Mouse (Mus musculus): ENCODE results near the gene E130218I03Rik.
A peak's percentile ranks its signal among the peaks of the same experiment; 100 is the strongest.

The E130218I03Rik gene

GRCm38 (mm10) chr4:134243516-134244250 is at the start of gene E130218I03Rik:
E130218I03Rik (plus strand) TSS chr4:134243662.
- DNase-seq (ENCODE audit: extremely low spot score): no peak

GRCm38 (mm10) chr4:134199371-134199770 is 44.1 kb upstream of the E130218I03Rik start:
- DNase-seq (ENCODE audit: extremely low spot score): no peak

GRCm38 (mm10) chr4:134202904-134203303 is 40.6 kb upstream of the E130218I03Rik start, which contains the start of gene Gm7534:
Gm7534 (minus strand) TSS chr4:134203004.
- no peak for DNase-seq (ENCODE audit: extremely low spot score)

GRCm38 (mm10) chr4:134203340-134203896 is 40.0 kb upstream of the E130218I03Rik start:
- DNase-seq (ENCODE audit: extremely low spot score): no peak

- DNase-seq (ENCODE audit: extremely low spot score): no peak
Measured at GRCm38 (mm10) chr4:134206488-134207053, 36.9 kb upstream of the E130218I03Rik start.

GRCm38 (mm10) chr4:134222793-134223600 is 20.5 kb upstream of the E130218I03Rik start:
- no peak for DNase-seq (ENCODE audit: extremely low spot score)

GRCm38 (mm10) chr4:134227194-134227593 is 16.3 kb upstream of the E130218I03Rik start, which contains the start of gene Catsper4:
Catsper4 (minus strand) TSS chr4:134227383.
- DNase-seq (ENCODE audit: extremely low spot score): no peak

- DNase-seq (ENCODE audit: extremely low spot score): no peak
Measured at GRCm38 (mm10) chr4:134230431-134230830, 13.0 kb upstream of the E130218I03Rik start.

- no peak for DNase-seq (ENCODE audit: extremely low spot score)
Measured at GRCm38 (mm10) chr4:134234876-134235275, 8.6 kb upstream of the E130218I03Rik start.

GRCm38 (mm10) chr4:134237582-134238278 is 5.7 kb upstream of the E130218I03Rik start:
- DNase-seq (ENCODE audit: extremely low spot score): no peak

- DNase-seq (ENCODE audit: extremely low spot score): peak; percentile 19
Measured at GRCm38 (mm10) chr4:134238279-134238651, 5.2 kb upstream of the E130218I03Rik start, which contains the start of gene Cnksr1. Cnksr1 (minus strand) TSS chr4:134238399.

- no peak for DNase-seq (ENCODE audit: extremely low spot score)
Measured at GRCm38 (mm10) chr4:134238686-134239085, 4.8 kb upstream of the E130218I03Rik start.

- peak; percentile 97 for DNase-seq (ENCODE audit: extremely low spot score)
Measured at GRCm38 (mm10) chr4:134245148-134245843, 1.8 kb downstream of the E130218I03Rik start, which contains the start of gene Zfp593. Zfp593 (minus strand) TSS chr4:134245592.

GRCm38 (mm10) chr4:134246256-134246655 is 2.8 kb downstream of the E130218I03Rik start:
- no peak for DNase-seq (ENCODE audit: extremely low spot score)

GRCm38 (mm10) chr4:134246719-134247258 is 3.3 kb downstream of the E130218I03Rik start, which contains the start of gene Gm30191:
Gm30191 (plus strand) TSS chr4:134246935.
- no peak for DNase-seq (ENCODE audit: extremely low spot score)

GRCm38 (mm10) chr4:134249651-134250050 is 6.2 kb downstream of the E130218I03Rik start:
- DNase-seq (ENCODE audit: extremely low spot score): peak; percentile 84

- DNase-seq (ENCODE audit: extremely low spot score): peak; percentile 53
Measured at GRCm38 (mm10) chr4:134250116-134250929, 6.9 kb downstream of the E130218I03Rik start.

GRCm38 (mm10) chr4:134250930-134251240 is 7.4 kb downstream of the E130218I03Rik start:
- peak; percentile 68 for DNase-seq (ENCODE audit: extremely low spot score)

Measured in embryo, embryonic 9.5 days (tissue).